Mouse (Mus musculus): ENCODE data around the gene 9330182L06Rik. TPM values are rescaled to one million over a fixed set of nuclear protein-coding genes. Genes with fewer than 3 reads are reported as not detected.

9330182L06Rik gene
- polyA plus RNA-seq, 1 experiment from 2014 or later: 5.2 TPM

GRCm38 (mm10) chr5:9327528-9327927, 61.6 kb downstream of the 9330182L06Rik start:
- WGBS: 90% methylated on average over 1 of the region's 1 CpGs
- DNase-seq (ENCODE audit: low spot score, missing footprints): peak; percentile 51
- Histone ChIP-seq H3K27me3 (ENCODE audit: control insufficient read depth, insufficient read depth, low read length) (no peaks in the 10 kb centered on the region), H3K27ac (ENCODE audit: low read depth, low read length) (no peak overlapping the region), H3K9me3 (ENCODE audit: control insufficient read depth, low read length) (no peaks in the 10 kb centered on the region), H3K4me3 (ENCODE audit: low read depth, low read length) (no peak overlapping the region), H3K36me3 (ENCODE audit: control insufficient read depth, insufficient read depth, low read length) (no peaks in the 10 kb centered on the region), H3K9ac (ENCODE audit: low read length) (no peak overlapping the region), H3K4me2 (no peak overlapping the region), H3K4me1 (ENCODE audit: control insufficient read depth, insufficient read depth, low read length) (no peaks in the 10 kb centered on the region)
- no peak for ATAC-seq (ENCODE audit: low FRiP score)

- Histone ChIP-seq H3K9me3 (ENCODE audit: control insufficient read depth, low read length) (no peaks in the 10 kb centered on the region), H3K4me1 (ENCODE audit: control insufficient read depth, insufficient read depth, low read length) (no peaks in the 10 kb centered on the region), H3K27me3 (ENCODE audit: control insufficient read depth, insufficient read depth, low read length) (no peaks in the 10 kb centered on the region), H3K4me3 (ENCODE audit: low read depth, low read length) (no peak overlapping the region), H3K27ac (ENCODE audit: low read depth, low read length) (peak overlapping the region; percentile 45), H3K4me2 (no peak overlapping the region), H3K36me3 (ENCODE audit: control insufficient read depth, insufficient read depth, low read length) (no peaks in the 10 kb centered on the region), H3K9ac (ENCODE audit: low read length) (no peak overlapping the region)
- no peak for DNase-seq (ENCODE audit: low spot score, missing footprints)
- WGBS: 67% methylated on average over 7 of the region's 7 CpGs
- ATAC-seq (ENCODE audit: low FRiP score): peak; percentile 89
These were observed 73.0 kb downstream of the 9330182L06Rik start for GRCm38 (mm10) chr5:9338756-9339510.

- Histone ChIP-seq H3K4me2 (no peak overlapping the region), H3K9me3 (ENCODE audit: control insufficient read depth, low read length) (no peaks in the 10 kb centered on the region), H3K4me3 (ENCODE audit: low read depth, low read length) (no peak overlapping the region), H3K27me3 (ENCODE audit: control insufficient read depth, insufficient read depth, low read length) (no peaks in the 10 kb centered on the region), H3K36me3 (ENCODE audit: control insufficient read depth, insufficient read depth, low read length) (no peaks in the 10 kb centered on the region), H3K9ac (ENCODE audit: low read length) (no peak overlapping the region), H3K27ac (ENCODE audit: low read depth, low read length) (peak overlapping the region; percentile 45), H3K4me1 (ENCODE audit: control insufficient read depth, insufficient read depth, low read length) (no peaks in the 10 kb centered on the region)
- ATAC-seq (ENCODE audit: low FRiP score) (peak; percentile 73), DNase-seq (ENCODE audit: low spot score, missing footprints) (no peak)
- 70% methylated on average over 8 of the region's 8 CpGs for WGBS
These were observed 73.7 kb downstream of the 9330182L06Rik start for GRCm38 (mm10) chr5:9339511-9340173.

- no peak for DNase-seq (ENCODE audit: low spot score, missing footprints)
- H3K27ac ChIP-seq (ENCODE audit: low read depth, low read length): no peak overlapping the region
These were observed 78.7 kb downstream of the 9330182L06Rik start for GRCm38 (mm10) chr5:9344581-9344980.

DNA sequence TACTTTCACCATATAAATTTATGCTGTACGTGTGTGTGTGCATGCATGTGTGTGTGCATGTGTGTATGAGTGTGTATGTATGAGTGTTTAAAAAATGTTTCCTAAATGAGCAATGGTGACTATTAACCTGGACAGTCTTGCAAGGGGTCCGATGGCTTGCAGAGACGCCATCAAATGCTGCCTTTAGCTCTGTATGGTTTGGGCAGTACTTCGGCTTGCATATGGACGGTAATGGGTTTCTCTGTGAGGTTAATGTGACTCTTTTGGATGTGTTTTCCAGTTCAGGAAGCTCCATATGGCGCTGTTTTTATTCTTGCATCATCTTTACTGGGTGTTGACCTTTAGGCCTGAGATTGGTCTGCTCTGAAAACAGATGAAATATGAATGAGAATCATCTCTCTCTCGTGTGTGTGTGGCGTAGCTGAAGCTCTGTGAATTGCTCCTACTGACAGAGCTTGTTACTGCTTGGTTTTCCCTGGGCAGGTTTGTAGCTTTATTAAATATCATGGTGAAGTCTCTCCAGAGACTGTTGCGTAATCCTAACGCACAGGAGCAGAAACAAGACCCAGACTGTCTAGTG, 79.2 kb downstream of the 9330182L06Rik start:
- Histone ChIP-seq H3K9me3 (ENCODE audit: control insufficient read depth, low read length) (no peaks in the 10 kb centered on the region), H3K9ac (ENCODE audit: low read length) (no peak overlapping the region), H3K27ac (ENCODE audit: low read depth, low read length) (peak overlapping the region; percentile 36; the same call in 1 of the 2 replicates), H3K4me3 (ENCODE audit: low read depth, low read length) (no peak overlapping the region), H3K4me2 (no peak overlapping the region), H3K27me3 (ENCODE audit: control insufficient read depth, insufficient read depth, low read length) (no peaks in the 10 kb centered on the region), H3K4me1 (ENCODE audit: control insufficient read depth, insufficient read depth, low read length) (0 out of 2 replicates have a peak, but pooled peaks cover 2% of the 10 kb centered on the region), H3K36me3 (ENCODE audit: control insufficient read depth, insufficient read depth, low read length) (no peaks in the 10 kb centered on the region)
- WGBS: 82% methylated on average over 10 of the region's 10 CpGs
- DNase-seq (ENCODE audit: low spot score, missing footprints): no peak
- peak; percentile 47 for ATAC-seq (ENCODE audit: low FRiP score)

More at GRCm38 (mm10) chr5:9344581-9344980, 78.7 kb downstream of the 9330182L06Rik start:
- Histone ChIP-seq H3K9me3 (ENCODE audit: control insufficient read depth, low read length) (no peaks in the 10 kb centered on the region), H3K4me3 (ENCODE audit: low read depth, low read length) (no peak overlapping the region), H3K4me2 (no peak overlapping the region), H3K9ac (ENCODE audit: low read length) (no peak overlapping the region), H3K4me1 (ENCODE audit: control insufficient read depth, insufficient read depth, low read length) (0 out of 2 replicates have a peak, but pooled peaks cover 2% of the 10 kb centered on the region), H3K27me3 (ENCODE audit: control insufficient read depth, insufficient read depth, low read length) (no peaks in the 10 kb centered on the region), H3K36me3 (ENCODE audit: control insufficient read depth, insufficient read depth, low read length) (no peaks in the 10 kb centered on the region)
- 77% methylated on average over 5 of the region's 5 CpGs for WGBS
- peak; percentile 80 for ATAC-seq (ENCODE audit: low FRiP score)

GRCm38 (mm10) chr5:9345625-9346024, 79.7 kb downstream of the 9330182L06Rik start:
- no peak overlapping the region for H3K4me3 ChIP-seq (ENCODE audit: low read depth, low read length)
- ATAC-seq (ENCODE audit: low FRiP score) (no peak), DNase-seq (ENCODE audit: low spot score, missing footprints) (no peak)
- H3K36me3 ChIP-seq (ENCODE audit: control insufficient read depth, insufficient read depth, low read length): no peaks in the 10 kb centered on the region
- no peak overlapping the region for H3K27ac ChIP-seq (ENCODE audit: low read depth, low read length)
- no peak overlapping the region for H3K4me2 ChIP-seq
- H3K4me1 ChIP-seq (ENCODE audit: control insufficient read depth, insufficient read depth, low read length): 0 out of 2 replicates have a peak, but pooled peaks cover 2% of the 10 kb centered on the region
- no peak overlapping the region for H3K9ac ChIP-seq (ENCODE audit: low read length)
- 89% methylated on average over 3 of the region's 3 CpGs for WGBS
- no peaks in the 10 kb centered on the region for H3K9me3 ChIP-seq (ENCODE audit: control insufficient read depth, low read length)
- no peaks in the 10 kb centered on the region for H3K27me3 ChIP-seq (ENCODE audit: control insufficient read depth, insufficient read depth, low read length)

- ATAC-seq (ENCODE audit: low FRiP score) (no peak), DNase-seq (ENCODE audit: low spot score, missing footprints) (no peak)
- no peaks in the 10 kb centered on the region for H3K27me3 ChIP-seq (ENCODE audit: control insufficient read depth, insufficient read depth, low read length)
- 0 out of 2 replicates have a peak, but pooled peaks cover 2% of the 10 kb centered on the region for H3K4me1 ChIP-seq (ENCODE audit: control insufficient read depth, insufficient read depth, low read length)
- no peak overlapping the region for H3K9ac ChIP-seq (ENCODE audit: low read length)
- H3K4me3 ChIP-seq (ENCODE audit: low read depth, low read length): no peak overlapping the region
- H3K4me2 ChIP-seq: no peak overlapping the region
- no peak overlapping the region for H3K27ac ChIP-seq (ENCODE audit: low read depth, low read length)
- H3K36me3 ChIP-seq (ENCODE audit: control insufficient read depth, insufficient read depth, low read length): no peaks in the 10 kb centered on the region
- WGBS: 79% methylated on average over 4 of the region's 4 CpGs
- H3K9me3 ChIP-seq (ENCODE audit: control insufficient read depth, low read length): no peaks in the 10 kb centered on the region
These were observed 80.6 kb downstream of the 9330182L06Rik start for GRCm38 (mm10) chr5:9346510-9346909.

DNA sequence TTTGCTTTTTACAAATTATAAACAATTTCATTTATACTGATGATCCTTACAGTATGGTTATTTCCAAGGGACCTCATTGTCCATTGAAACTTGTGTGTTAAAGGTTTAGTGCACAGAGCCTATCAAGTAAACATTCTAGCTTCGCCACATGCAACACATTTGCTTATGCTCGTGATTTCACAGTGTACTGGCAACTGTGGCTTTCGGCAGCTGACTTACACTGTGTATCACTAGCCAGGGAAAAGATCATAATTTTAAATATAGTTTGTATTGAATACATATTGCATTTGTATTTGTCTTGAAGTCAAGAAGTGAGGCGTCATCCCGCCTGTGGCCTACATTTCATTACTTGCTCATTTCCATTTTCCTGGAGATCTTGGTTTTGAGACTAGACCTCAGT, 86.2 kb downstream of the 9330182L06Rik start:
- H3K4me3 ChIP-seq (ENCODE audit: low read depth, low read length): no peak overlapping the region
- H3K27ac ChIP-seq (ENCODE audit: low read depth, low read length): no peak overlapping the region
- no peak for DNase-seq (ENCODE audit: low spot score, missing footprints)
- no peak overlapping the region for H3K4me2 ChIP-seq
- no peaks in the 10 kb centered on the region for H3K9me3 ChIP-seq (ENCODE audit: control insufficient read depth, low read length)
- no peaks in the 10 kb centered on the region for H3K27me3 ChIP-seq (ENCODE audit: control insufficient read depth, insufficient read depth, low read length)
- WGBS: 82% methylated on average over 5 of the region's 5 CpGs
- no peak for ATAC-seq (ENCODE audit: low FRiP score)
- no peaks in the 10 kb centered on the region for H3K36me3 ChIP-seq (ENCODE audit: control insufficient read depth, insufficient read depth, low read length)
- no peak overlapping the region for H3K9ac ChIP-seq (ENCODE audit: low read length)
- H3K4me1 ChIP-seq (ENCODE audit: control insufficient read depth, insufficient read depth, low read length): no peaks in the 10 kb centered on the region

- Histone ChIP-seq H3K27me3 (ENCODE audit: control insufficient read depth, insufficient read depth, low read length) (no peaks in the 10 kb centered on the region), H3K36me3 (ENCODE audit: control insufficient read depth, insufficient read depth, low read length) (no peaks in the 10 kb centered on the region), H3K4me1 (ENCODE audit: control insufficient read depth, insufficient read depth, low read length) (no peaks in the 10 kb centered on the region), H3K9ac (ENCODE audit: low read length) (no peak overlapping the region), H3K4me3 (ENCODE audit: low read depth, low read length) (no peak overlapping the region), H3K4me2 (no peak overlapping the region), H3K9me3 (ENCODE audit: control insufficient read depth, low read length) (no peaks in the 10 kb centered on the region), H3K27ac (ENCODE audit: low read depth, low read length) (no peak overlapping the region)
- 0 out of 2 replicates have a peak, but pooled peaks have one; percentile 31 for ATAC-seq (ENCODE audit: low FRiP score)
- WGBS: 18% methylated on average over 1 of the region's 1 CpGs
- no peak for DNase-seq (ENCODE audit: low spot score, missing footprints)
These were observed 86.7 kb downstream of the 9330182L06Rik start for GRCm38 (mm10) chr5:9352646-9353045.

Measured in midbrain, embryonic 11.5 days (tissue).